Mouse (Mus musculus) layer of hippocampus, postnatal 25 days (tissue): ENCODE data around the gene Adap1. TPM values are rescaled to one million over a fixed set of nuclear protein-coding genes. Genes with fewer than 3 reads are reported as not detected.

Experiments used
- DNase-seq, 2 experiments: peaks; one replicate each; pipeline ENCODE4 v3.0.0; 2022; ENCODE audit warnings: mixed read lengths in 2 of 2, low spot score in 1 of 2; ENCODE audit errors: extremely low spot score in 1 of 2
- total RNA-seq, 2 experiments: library from RNA; stranded (reverse); gene quantifications; 2 replicates each; pipeline ENCODE4 v1.2.3; 2021

Gene Adap1
- total RNA-seq, 2 experiments from 2014 or later = 207 to 215 TPM

DNA sequence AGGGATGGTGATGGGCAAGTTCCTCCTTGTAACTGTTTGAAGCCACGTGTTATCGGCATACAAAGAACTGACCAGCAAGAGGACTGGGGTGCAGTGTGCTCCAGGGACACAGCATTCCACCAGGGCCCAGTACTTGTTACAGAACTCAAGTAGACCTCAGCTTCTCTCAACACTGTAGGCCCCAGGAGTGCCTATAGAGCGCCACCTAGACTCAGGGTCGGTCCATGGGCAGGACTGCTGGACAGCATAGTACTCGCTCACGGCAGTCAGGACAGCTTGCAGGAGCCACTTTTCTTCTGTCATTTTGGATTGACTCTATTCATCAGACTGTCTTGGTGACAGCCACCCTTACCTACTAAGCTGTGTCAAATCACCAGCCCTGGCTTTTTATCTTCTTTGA lies 70.5 kb downstream of the Adap1 start:
- DNase-seq = no peak

DNA sequence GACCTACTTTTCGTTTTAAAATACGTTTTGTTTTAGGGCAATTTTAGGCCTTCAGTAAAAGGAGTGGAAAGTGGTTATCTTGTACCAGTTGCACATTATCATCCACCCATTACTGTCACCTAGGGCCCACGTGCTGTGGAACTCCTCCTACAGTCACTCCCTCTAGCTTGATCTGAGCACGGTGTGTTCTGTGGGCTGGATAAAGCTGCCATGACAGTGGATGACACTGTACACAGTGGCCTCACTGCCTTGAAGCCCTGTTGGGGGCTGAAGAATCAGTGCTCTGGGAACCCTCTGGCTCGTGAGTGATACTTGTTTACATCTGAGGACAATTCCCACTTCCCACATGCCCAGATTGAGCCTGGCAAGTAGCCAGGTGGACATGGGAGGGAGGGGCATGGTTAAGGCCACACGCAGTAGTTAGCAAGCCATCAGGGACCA lies 72.1 kb downstream of the Adap1 start:
- no peak for DNase-seq

DNA sequence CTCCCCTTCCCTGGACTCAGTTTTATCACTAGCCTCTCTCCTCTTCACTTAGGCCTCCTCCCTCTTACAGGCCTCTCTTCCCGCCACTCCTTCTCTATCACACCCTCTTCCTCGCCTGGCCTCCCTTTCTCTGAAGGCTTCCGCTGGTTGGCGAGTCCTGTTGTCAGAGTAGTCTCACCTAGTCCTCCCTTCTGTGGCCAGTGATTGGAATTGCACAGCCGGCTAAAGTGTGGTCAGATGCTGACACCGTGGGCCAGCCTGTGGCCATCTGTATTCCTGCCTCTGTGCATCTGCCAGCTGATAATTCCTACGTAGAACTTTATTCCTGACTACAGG lies 72.5 kb downstream of the Adap1 start:
- no peak for DNase-seq

DNA sequence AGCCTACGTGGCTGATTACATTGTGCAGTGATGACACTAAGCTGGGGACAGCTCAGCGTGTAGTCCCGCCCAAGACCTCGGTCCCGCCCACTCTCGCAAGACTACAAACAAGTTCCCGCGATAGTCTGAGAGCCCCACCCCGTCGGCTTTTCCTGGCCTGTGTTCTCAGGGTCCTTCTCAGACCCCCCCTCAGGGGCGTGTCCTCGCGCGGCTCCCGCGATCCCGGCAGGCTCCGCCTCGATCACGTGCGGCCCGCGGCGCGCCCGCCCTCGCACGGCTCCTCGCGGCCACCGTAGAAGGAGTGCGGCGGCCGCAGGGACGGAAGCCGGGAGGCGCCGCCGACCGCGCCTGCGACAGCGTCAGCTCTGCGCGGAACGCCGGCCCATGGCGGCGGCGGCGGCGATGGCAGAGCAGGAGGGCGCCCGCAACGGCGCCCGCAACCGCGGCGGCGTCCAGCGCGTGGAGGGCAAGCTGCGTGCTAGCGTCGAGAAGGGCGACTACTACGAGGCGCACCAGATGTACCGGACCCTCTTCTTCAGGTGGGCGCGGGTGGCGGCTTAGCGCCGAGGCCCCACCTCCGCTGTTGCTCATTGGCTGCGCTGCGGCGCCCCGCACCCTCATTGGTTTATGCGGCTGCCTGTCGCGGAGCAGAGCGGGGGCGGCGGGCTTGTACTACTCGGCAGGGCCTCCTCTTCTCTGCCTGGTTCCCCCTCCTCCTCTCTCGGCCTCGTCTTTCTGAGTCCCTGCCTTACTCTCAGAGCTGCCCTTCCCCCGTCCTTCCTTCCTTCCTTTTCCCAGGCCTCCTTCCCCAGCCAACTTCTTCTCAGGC lies 73.1 kb downstream of the Adap1 start, which contains the start of gene Get4:
Gene Get4, plus strand, starts transcription at position 244 of the 829 bp plus-strand sequence.
- peak; percentile 87 to 99 for DNase-seq

DNA sequence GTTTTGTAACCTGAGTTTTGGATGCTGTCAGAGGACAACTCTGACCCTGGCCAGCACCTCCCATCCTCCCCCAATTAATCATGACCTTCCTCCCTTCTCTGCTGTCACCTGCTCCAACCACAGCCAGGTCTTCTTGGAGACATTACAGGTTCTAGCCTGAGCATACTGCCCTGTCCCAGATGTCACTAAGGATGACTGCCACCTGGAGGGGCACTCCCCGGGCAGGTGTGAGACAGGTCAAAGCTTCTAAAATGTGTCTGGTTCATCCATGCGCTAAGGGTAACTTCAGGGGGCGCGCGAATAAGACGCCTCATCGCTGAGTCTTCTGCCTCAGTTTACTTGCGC lies 73.7 kb downstream of the Adap1 start:
- DNase-seq = no peak

DNA sequence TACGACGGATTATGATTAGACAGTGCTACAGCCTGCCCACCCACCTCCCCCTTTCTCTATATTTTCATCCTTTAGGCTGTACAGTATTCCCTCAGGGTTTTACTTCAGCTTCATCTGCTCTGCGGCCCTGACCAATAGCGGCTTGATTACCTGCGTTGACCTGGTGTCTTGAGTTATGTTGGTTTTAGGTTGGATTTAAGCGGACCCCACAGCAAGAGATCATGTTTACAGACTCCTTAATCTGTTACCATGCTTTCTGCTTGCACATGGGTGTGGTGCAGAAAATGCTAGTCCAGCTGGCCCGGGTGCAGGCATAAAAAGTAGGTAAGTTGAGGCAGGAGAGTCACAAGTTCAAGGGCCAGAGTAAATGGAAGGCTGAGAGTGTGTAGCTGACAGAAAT lies 74.1 kb downstream of the Adap1 start:
- DNase-seq = no peak

DNA sequence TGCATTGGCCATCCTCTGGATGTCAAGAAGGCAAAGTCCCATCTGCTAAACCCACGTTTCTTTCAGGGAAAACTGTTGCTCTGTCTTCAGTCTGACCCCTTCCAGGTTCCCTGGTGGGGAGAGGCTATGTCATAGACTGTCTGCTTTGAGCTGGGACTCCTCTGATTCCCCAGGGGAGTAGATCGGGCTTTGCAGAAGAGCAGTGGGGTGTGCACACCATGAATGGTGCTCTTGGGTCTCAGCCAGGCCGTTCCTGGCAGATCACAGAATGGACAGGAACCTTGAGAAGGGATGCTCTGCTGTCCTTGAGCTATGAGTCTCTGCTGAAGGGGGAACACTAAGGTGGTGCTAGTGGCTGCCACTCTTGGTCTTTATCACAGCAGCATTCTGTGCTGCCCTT lies 76.6 kb downstream of the Adap1 start:
- DNase-seq = no peak

DNA sequence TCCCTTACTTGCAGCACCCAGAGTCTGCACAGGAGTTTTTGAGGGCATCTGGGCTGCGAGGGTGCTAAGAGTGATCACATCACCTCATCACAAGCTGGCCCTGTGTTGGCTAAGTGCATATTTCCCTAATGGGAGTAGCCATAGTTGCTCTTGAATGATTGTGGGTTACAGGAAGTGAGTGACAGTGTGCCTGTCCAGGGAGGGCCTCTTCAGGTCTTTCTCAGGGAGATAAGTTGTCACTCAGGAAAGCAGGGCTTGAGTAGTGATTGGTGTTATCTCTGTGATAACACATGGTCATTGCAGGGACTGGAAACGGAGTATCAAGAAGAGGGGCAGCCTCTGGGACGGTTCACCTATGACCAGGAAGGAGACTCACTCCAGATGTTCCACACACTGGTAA lies 77.7 kb downstream of the Adap1 start:
- no peak for DNase-seq

DNA sequence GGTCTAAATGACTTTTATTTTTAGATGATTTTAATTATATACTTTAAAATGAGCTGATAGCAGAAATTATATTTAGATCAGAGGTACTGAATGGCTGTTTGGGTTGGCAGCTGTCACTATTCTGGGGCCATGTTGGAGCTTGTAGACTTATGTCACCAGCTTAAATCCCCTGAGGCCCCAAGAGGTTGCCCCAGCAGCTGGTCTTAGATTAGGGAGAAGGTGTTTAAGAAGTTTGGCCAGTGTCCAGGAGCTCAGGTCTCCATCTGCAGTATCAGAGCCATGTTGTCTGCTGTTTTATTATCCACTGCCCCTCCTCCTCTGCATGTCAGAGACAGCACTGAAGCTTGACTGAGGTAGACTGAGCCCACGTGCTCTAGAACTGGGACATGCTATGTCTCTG lies 82.0 kb downstream of the Adap1 start:
- DNase-seq = no peak

DNA sequence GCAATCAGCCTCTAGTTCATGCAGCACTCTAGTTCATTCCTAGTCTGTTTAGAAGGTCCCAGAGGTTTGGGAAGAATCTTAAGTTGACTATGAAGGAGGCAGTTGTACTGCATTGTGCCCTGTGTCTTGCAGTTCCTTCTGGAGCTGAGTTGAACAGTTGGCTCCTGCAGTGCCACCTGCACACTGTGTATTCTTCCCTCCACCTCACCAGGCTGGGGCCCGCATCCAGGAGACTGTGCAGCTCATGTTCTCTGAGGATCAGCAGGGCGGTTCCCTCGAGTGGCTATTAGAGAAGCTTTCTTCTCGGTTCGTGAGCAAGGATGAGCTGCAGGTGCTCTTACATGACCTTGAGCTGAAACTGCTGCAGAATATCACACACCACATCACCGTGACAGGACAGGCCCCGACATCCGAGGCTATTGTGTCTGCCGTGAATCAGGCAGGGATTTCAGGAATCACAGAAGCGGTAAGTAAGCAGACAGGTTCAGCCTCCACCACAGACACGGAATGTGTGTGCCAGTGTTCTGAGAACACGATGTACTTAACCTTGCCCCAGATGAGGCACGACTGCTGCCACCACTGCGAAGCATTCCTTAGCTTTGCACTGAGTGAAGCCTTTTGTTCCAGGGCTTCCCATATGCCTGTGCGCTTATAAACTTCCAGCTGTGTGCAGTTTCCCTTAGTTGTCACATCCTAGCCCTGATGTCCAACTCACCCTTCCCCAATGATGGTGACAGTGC lies 84.2 kb downstream of the Adap1 start:
- DNase-seq = no peak

DNA sequence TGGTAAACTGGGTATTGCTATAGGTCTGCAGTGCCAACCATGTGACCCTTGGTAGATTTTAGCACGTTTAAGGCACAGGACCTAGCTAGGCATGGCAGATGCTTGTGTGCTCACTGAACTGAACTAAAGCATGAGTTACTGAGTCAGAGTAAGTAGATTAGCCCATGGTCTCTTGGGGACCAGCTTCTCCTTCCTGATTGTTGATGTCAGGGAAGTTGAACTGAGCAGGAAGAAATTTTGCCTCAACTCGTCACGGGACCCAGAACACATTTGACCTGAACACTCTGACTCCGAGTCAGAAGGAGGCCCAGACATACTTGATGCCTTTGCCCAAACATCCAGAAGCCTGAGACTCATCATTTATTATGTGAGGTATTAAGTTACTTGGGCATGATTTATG lies 88.0 kb downstream of the Adap1 start:
- no peak for DNase-seq

DNA sequence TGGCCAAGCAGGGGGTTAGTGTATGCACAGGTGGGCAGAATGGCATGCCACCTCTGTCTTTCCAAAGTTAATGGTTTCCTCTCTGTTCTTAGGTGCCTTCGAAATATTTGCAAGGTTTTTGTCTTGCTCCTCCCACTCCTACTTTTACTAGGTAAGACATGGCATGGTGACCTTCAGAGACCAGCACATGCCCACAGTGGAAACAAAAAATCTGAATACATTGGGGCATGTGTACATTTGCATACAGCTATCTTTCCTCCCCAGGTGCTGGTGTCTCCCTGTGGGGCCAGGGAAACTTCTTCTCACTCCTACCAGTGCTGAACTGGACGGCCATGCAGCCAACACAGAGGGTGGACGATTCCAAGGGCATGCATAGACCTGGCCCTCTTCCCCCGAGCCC lies 91.0 kb downstream of the Adap1 start:
- no peak for DNase-seq

DNA sequence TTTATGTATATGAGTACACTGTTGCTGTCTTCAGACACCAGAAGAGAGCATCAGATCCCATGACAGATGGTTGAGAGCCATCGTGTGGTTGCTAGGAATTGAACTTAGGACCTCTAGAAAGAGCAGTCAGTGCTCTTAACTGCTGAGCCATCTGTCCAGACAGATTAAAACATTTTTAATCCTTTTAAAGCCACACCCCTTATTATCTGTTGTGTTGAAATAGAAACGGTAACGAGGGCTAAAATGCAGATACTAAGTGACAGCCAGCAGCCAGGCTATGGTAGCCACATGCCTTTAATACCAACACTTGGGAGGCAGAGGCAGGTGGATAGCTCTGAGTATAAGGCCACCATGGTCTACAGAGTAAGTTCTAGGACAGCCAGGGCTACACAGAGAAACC lies 93.3 kb downstream of the Adap1 start:
- no peak for DNase-seq

DNA sequence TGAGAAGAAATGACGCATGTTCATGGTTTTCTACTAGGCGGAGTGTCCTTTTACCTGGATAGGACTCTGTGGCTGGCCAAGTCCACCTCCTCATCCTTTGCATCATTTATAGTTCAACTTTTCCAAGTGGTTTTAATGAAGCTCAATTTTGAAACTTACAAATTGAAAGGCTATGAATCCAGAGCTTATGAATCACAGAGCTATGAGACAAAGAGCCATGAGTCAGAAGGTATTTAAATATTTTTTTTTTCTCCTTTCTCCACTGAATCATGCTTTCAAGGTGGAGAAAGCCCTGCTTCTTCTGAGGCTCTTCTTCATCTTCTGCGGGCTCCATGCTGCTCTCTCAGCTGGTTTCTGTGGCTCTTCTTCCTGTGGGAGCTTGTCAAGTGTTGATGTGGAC lies 95.7 kb downstream of the Adap1 start:
- no peak for DNase-seq

DNA sequence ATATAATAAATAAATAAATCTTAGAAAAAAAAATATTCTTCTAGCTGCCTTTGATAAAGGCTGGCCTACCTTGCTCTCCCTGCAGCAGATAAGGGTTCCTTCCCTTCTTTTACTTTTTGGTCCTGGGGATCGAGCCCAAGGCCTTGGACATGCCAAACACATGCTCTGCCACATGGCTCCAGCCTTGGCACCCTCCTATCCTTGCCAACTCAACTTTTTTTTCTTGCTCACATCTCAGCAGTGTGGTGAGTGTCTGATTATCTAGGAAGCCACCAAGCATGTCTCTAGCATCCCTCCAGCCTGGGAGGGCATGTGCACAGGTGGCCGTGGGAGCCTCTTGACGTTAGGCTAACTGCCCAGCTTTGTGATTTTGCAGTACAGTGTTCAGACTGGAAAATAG lies 97.1 kb downstream of the Adap1 start:
- DNase-seq = no peak

DNA sequence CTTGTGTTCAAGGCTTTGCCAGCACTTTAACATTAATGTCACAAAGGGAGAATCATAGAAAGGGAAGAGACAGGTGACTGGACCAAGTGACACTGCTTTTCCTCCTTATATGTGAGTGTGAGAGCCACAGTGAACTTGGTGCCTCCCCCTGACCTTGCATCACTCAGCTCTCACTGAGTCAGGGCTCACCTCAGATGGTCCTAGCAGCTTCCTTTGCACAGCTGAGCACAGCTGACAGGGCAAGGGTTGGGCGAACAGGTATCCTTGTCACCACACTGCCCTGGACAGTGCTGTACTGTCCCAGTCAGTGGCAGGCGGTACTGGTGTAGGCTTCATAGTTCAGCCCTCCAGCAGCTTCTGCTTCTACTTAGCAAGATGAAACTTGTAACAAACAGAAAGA lies 97.8 kb downstream of the Adap1 start:
- no peak for DNase-seq

DNA sequence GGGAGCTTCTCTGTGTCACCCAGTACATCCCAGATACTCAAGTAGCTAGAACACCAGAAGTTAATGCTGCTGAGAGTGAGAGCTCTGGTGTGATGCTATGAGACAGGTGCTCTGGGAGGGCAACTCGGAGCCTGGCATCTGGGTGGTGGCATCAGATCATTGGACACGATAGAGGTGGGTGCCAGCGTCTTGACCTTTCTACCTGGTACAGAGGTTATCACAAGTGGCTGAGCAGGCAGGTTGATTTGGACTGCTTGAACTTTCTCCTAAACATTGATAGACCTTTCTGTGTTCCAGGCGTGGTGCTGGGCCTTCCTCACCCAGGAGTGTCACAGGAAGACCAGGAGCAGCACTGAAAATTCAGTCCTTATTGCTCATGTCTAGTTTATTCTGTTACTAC lies 98.2 kb downstream of the Adap1 start:
- DNase-seq = no peak

DNA sequence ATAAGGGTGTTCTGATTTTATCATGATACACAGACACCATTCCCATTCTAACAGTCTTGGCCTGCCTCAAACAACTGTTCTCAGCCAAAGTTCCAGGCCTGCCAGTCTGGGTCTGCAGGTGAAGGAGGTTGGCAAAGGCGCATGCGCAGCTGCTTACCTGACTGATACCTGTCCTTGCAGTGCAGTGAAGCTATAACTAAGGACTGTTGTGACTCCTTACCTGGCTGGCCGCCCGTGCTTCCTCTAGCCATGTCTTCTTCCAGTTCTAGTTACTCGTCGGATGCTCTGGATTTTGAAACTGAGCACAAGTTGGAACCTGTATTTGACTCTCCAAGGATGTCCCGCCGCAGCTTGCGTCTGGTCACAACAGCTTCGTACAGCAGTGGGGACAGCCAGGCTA lies 102.1 kb downstream of the Adap1 start:
- DNase-seq = no peak
